Mouse (Mus musculus) T-cell, adult 2 months (primary cell): ENCODE results near the gene Cyp2c68.
"Not testable (repeated sequence)": the region's sequence is repeated elsewhere in the genome, so short reads cannot be mapped to it uniquely, and the experiment has no call there.

Experiments
- DNase-seq: peaks from one replicate; pipeline ENCODE4 v3.0.0; 2022; ENCODE audit warnings: low spot score

Cyp2c68 gene

GRCm38 (mm10) chr19:39740920-39741319 is at the start of gene Cyp2c68:
Gene Cyp2c68, minus strand, starts transcription at chr19:39741054.
- no peak for DNase-seq

- not testable (repeated sequence) for DNase-seq
Observed at GRCm38 (mm10) chr19:39785458-39785857, 44.6 kb upstream of the Cyp2c68 start.

GRCm38 (mm10) chr19:39745357-39745756 is 4.5 kb upstream of the Cyp2c68 start:
- no peak for DNase-seq

GRCm38 (mm10) chr19:39744361-39744760 is 3.5 kb upstream of the Cyp2c68 start:
- DNase-seq = not testable (repeated sequence)

GRCm38 (mm10) chr19:39711116-39711515 is 29.7 kb downstream of the Cyp2c68 start:
- not testable (repeated sequence) for DNase-seq

- DNase-seq = not testable (repeated sequence)
Observed at GRCm38 (mm10) chr19:39665650-39666049, 75.2 kb downstream of the Cyp2c68 start.

- DNase-seq = no peak
Observed at GRCm38 (mm10) chr19:39652381-39652780, 88.5 kb downstream of the Cyp2c68 start.

- no peak for DNase-seq
Observed at GRCm38 (mm10) chr19:39648938-39649337, 91.9 kb downstream of the Cyp2c68 start, which contains the start of gene Cyp2c67. Gene Cyp2c67, minus strand, starts transcription at chr19:39649051.

- no peak for DNase-seq
Observed at GRCm38 (mm10) chr19:39647519-39647918, 93.3 kb downstream of the Cyp2c68 start.

GRCm38 (mm10) chr19:39644551-39644950 is 96.3 kb downstream of the Cyp2c68 start:
- not testable (repeated sequence) for DNase-seq
